Comparison of ENCODE assay signal across 21 mouse cellular contexts in genomic region chr9:75210269-75210668, GRCm38 (mm10). TPM values are rescaled to one million over a fixed set of nuclear protein-coding genes. Genes with fewer than 3 reads are reported as not detected.
A peak's percentile ranks its signal among the peaks of the same experiment; 100 is the strongest.
DNase-seq lines count a peak whose midpoint lies in the region; ATAC-seq and TF ChIP-seq lines count a peak whose summit lies in the region.
"Had no signal": no experiment of that assay in that cellular context is flagged by ENCODE, and none has a peak within 500 bp of the region (broad histone marks: within the 10 kb centered on the region; RNA-seq: fewer than 3 reads in every experiment).

No protein-coding gene starts in this region.

- no peak overlapping the region for H3K9ac ChIP-seq in hindbrain, embryonic 16.5 days (ENCODE audit: low read depth, low read length)
- H3K9ac ChIP-seq: forebrain, embryonic 12.5 days; heart, embryonic 12.5 days; liver, embryonic 12.5 days; midbrain, embryonic 12.5 days; neural tube, embryonic 15.5 days had no signal

- H3K9me3 ChIP-seq in hindbrain, embryonic 16.5 days (ENCODE audit: control insufficient read depth, low read length): no peaks in the 10 kb centered on the region
- H3K9me3 ChIP-seq: forebrain, embryonic 12.5 days; heart, embryonic 12.5 days; limb, embryonic 10.5 days; liver, embryonic 12.5 days; midbrain, embryonic 12.5 days; neural tube, embryonic 15.5 days had no signal

- no peak for ATAC-seq in hindbrain, embryonic 16.5 days
- ATAC-seq: liver, embryonic 12.5 days had no signal

- H3K27ac ChIP-seq in layer of hippocampus, adult 2 months: peak overlapping the region; percentile 36; the same call in 1 of the 2 replicates
- no peak overlapping the region for H3K27ac ChIP-seq in hindbrain, embryonic 16.5 days (ENCODE audit: low read depth, low read length)
- H3K27ac ChIP-seq: forebrain, embryonic 12.5 days; limb, embryonic 10.5 days; liver, embryonic 12.5 days; macrophage; midbrain, embryonic 12.5 days; neural tube, embryonic 15.5 days had no signal

- H3K36me3 ChIP-seq in hindbrain, embryonic 16.5 days (ENCODE audit: control insufficient read depth, insufficient read depth, low read length): peaks cover 9% of the 10 kb centered on the region
- H3K36me3 ChIP-seq: liver, embryonic 12.5 days had no signal

- peak; percentile 42 for TF ChIP-seq CTCF in layer of hippocampus, adult 2 months (conservative IDR thresholded peaks at IDR 0.05)
- no peak for TF ChIP-seq CTCF in brain, embryonic 14.5 days (IDR thresholded peaks at IDR 0.05; ENCODE audit: borderline replicate concordance, extremely low read depth, insufficient read depth, insufficient read length)

- 73% methylated on average over 2 of the region's 2 CpGs for WGBS in hindbrain, embryonic 16.5 days

- no peak overlapping the region for H3K4me3 ChIP-seq in layer of hippocampus, adult 2 months
- H3K4me3 ChIP-seq in hindbrain, embryonic 16.5 days (ENCODE audit: low read length): no peak overlapping the region
- H3K4me3 ChIP-seq: forebrain, embryonic 12.5 days; heart, embryonic 12.5 days; limb, embryonic 10.5 days; liver, embryonic 12.5 days; midbrain, embryonic 12.5 days; neural tube, embryonic 15.5 days had no signal

- no peaks in the 10 kb centered on the region for H3K4me1 ChIP-seq in hindbrain, embryonic 16.5 days (ENCODE audit: control insufficient read depth, insufficient read depth, low read depth, low read length)
- H3K4me1 ChIP-seq: forebrain, embryonic 12.5 days; heart, embryonic 12.5 days; limb, embryonic 10.5 days; liver, embryonic 12.5 days; midbrain, embryonic 12.5 days; neural tube, embryonic 15.5 days had no signal

- peak; percentile 16 for DNase-seq in embryo, embryonic 11 days
- DNase-seq in embryo, embryonic 10 days (ENCODE audit: low spot score): no peak
- no peak for DNase-seq in layer of hippocampus, adult 2 months (ENCODE audit: low spot score in 2 of 2)
- no peak for DNase-seq in layer of hippocampus, adult 8-10 months (ENCODE audit: low spot score in 2 of 2)
- peak; percentile 24 for DNase-seq in 3T3-L1 (ENCODE audit: low read depth, low spot score)
- peak; percentile 9 for DNase-seq in brain, embryonic 14.5 days (ENCODE audit: low read depth)
- DNase-seq in adrenal gland, adult 2 months: no peak
- DNase-seq: adrenal gland, adult 8-10 months; B cell, adult 2 months; cerebellum, adult 18-20 months; kidney, adult 9 months; right cerebral cortex, postnatal 25 days; thymus, postnatal 4 days had no signal

- H3K4me2 ChIP-seq in hindbrain, embryonic 16.5 days (ENCODE audit: low read length): no peak overlapping the region
- H3K4me2 ChIP-seq: forebrain, embryonic 12.5 days; heart, embryonic 12.5 days; liver, embryonic 12.5 days; midbrain, embryonic 12.5 days; neural tube, embryonic 15.5 days had no signal

- H3K27me3 ChIP-seq in hindbrain, embryonic 16.5 days (replicated peaks; ENCODE audit: control insufficient read depth, insufficient read depth, low read length): no peaks in the 10 kb centered on the region
- H3K27me3 ChIP-seq: forebrain, embryonic 12.5 days; heart, embryonic 12.5 days; liver, embryonic 12.5 days; midbrain, embryonic 12.5 days; neural tube, embryonic 15.5 days had no signal

- TF ChIP-seq POLR2A in brain, embryonic 14.5 days (IDR thresholded peaks at IDR 0.05; ENCODE audit: borderline replicate concordance, extremely low read depth, insufficient read depth, insufficient read length, poor library complexity, severe bottlenecking): no peak

RNA-seq across cellular contexts. Expression of gene Myo5c, which starts 21.6 kb away (rescaled TPM):
- total RNA-seq in layer of hippocampus, adult 2 months (2021): under 1 TPM; 0.59 to 0.81 TPM
- total RNA-seq in layer of hippocampus, adult 8-10 months (2022): 1 to 10 TPM; 1.7 to 2.1 (median 1.9) TPM
- 0.40 and 0.64 TPM in 2 replicates for polyA plus RNA-seq in brain, embryonic 14.5 days (2012; rRNA removed)
- 1 to 10 TPM; 2.5 to 3.7 TPM for total RNA-seq in adrenal gland, adult 2 months (2021)
- polyA plus RNA-seq in adrenal gland, adult 2 months (2012; rRNA removed): 0.38 and 1.4 TPM in 2 replicates
- polyA plus RNA-seq in hindbrain, embryonic 16.5 days (2015; fragmentation: Nextera tagmentation; extraction: Ambion mirVana): 0.41 and 0.51 TPM in 2 replicates
- polyA plus RNA-seq: macrophage had no signal

Comparison
In these comparisons a context has a peak if more than half of its experiments do, and no peak if none do; other contexts are left out.
1. DNase-seq: peak in embryo, embryonic 11 days (single experiment), 3T3-L1 (single experiment) and brain, embryonic 14.5 days (single experiment); none in embryo, embryonic 10 days (single experiment), layer of hippocampus, adult 2 months (0 of 2), layer of hippocampus, adult 8-10 months (0 of 2) and adrenal gland, adult 2 months (single experiment).